Mouse (Mus musculus) heart, postnatal 0 days (tissue): ENCODE results near the gene Dclk1. TPM values are rescaled to one million over a fixed set of nuclear protein-coding genes. Genes with fewer than 3 reads are reported as not detected.
A peak's percentile ranks its signal among the peaks of the same experiment; 100 is the strongest.

Source experiments
- ATAC-seq: fragments of 200-750 bp; cut with Nextera tagmentation; 2 replicates; pipeline ENCODE4 v1.8.0; 2017; ENCODE audit warnings: low read depth, moderate number of reproducible peaks, moderate library complexity; ENCODE audit not compliant: insufficient read depth
- DNase-seq: peaks from one replicate; pipeline ENCODE4 v3.0.0-alpha.2; 2016; ENCODE audit warnings: low spot score
- H3K27ac ChIP-seq: fragments of 300-500 bp; sonication (generic); 2 replicates; pipeline ENCODE4 v1.5.1; 2014; ENCODE audit warnings: low read depth, mild to moderate bottlenecking
- H3K27me3 ChIP-seq: fragments of 300-500 bp; sonication (generic); 2 replicates; pipeline ENCODE4 v1.6.1; 2014; ENCODE audit warnings: low read length, mixed read lengths; ENCODE audit not compliant: control insufficient read depth, insufficient read depth
- H3K36me3 ChIP-seq: fragments of 300-500 bp; sonication (generic); replicated peaks from 2 replicates; pipeline ENCODE4 v1.6.1; 2014; ENCODE audit warnings: low read length, mixed read lengths; ENCODE audit not compliant: control insufficient read depth, insufficient read depth
- H3K4me1 ChIP-seq: fragments of 300-500 bp; sonication (generic); 2 replicates; pipeline ENCODE4 v1.6.1; 2014; ENCODE audit warnings: antibody characterized with exemption; ENCODE audit not compliant: control insufficient read depth, insufficient read depth
- H3K4me2 ChIP-seq: fragments of 300-500 bp; sonication (generic); 2 replicates; pipeline ENCODE4 v1.6.1; 2014; ENCODE audit warnings: low read depth, mild to moderate bottlenecking, low read length, moderate library complexity
- H3K4me3 ChIP-seq: fragments of 300-500 bp; sonication (generic); 2 replicates; pipeline ENCODE4 v1.5.1; 2014; ENCODE audit warnings: low read depth, low read length
- H3K9ac ChIP-seq: fragments of 300-500 bp; sonication (generic); replicated peaks from 2 replicates; pipeline ENCODE4 v1.6.1; 2014; ENCODE audit warnings: low read depth, low read length, mixed read lengths
- H3K9me3 ChIP-seq: fragments of 300-500 bp; sonication (generic); replicated peaks from 2 replicates; pipeline ENCODE4 v1.6.1; 2016; ENCODE audit warnings: low read length; ENCODE audit not compliant: control insufficient read depth
- CTCF ChIP-seq: IDR thresholded peaks from 2 replicates; pipeline ENCODE4 v1.5.1; 2016; ENCODE audit warnings: antibody characterized with exemption, control low read depth, low read depth
- EP300 ChIP-seq: IDR thresholded peaks from 2 replicates; pipeline ENCODE4 v1.6.1; 2016; ENCODE audit warnings: antibody characterized with exemption, low read depth
- WGBS: fragments of 180-500 bp; shearing (Covaris S2); extraction: QIAGEN DNeasy Blood & Tissue Kit; methylation state at CpG from one replicate; pipeline ENCODE4 v1.1.7; 2014; 5-methylcytosine and 5-hydroxymethylcytosine counted together
- polyA plus RNA-seq: library from polyadenylated mRNA; unstranded; fragments of >200 nt; fragmentation: Nextera tagmentation; extraction: Ambion mirVana; gene quantifications from 2 replicates; pipeline ENCODE4 v1.2.1, GENCODE M21; 2015
- total RNA-seq: library from RNA; depleted of rRNA; stranded (reverse); fragments of >200 nt; gene quantifications from 2 replicates; pipeline ENCODE4 v1.2.3, GENCODE M21; 2014; ENCODE audit warnings: low replicate concordance

Dclk1 gene
- total and polyA plus RNA-seq, 2 experiments from 2014 or later, result 4.9 to 18.7 TPM

DNA sequence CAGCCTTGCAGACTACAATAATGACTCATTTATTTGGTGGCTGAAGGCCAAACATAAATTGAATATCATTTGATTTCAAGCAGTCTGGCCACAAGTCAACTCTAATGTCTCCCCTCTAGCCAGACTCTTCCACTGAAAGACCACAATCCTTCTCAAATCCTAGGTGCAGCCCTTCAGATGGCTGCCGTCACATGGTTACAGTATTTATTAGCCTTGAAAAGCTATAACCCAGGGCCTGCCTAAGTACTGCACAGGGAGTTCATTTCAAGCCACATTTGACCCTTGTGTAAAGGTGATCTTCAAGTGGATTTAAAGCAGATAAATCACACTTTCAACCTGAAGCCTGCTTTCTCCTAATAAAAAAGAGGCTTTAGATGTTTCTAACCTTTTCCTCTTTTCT is 192.1 kb downstream of the Dclk1 start:
- 88% methylated on average over 1 of the region's 1 CpGs for WGBS

DNA sequence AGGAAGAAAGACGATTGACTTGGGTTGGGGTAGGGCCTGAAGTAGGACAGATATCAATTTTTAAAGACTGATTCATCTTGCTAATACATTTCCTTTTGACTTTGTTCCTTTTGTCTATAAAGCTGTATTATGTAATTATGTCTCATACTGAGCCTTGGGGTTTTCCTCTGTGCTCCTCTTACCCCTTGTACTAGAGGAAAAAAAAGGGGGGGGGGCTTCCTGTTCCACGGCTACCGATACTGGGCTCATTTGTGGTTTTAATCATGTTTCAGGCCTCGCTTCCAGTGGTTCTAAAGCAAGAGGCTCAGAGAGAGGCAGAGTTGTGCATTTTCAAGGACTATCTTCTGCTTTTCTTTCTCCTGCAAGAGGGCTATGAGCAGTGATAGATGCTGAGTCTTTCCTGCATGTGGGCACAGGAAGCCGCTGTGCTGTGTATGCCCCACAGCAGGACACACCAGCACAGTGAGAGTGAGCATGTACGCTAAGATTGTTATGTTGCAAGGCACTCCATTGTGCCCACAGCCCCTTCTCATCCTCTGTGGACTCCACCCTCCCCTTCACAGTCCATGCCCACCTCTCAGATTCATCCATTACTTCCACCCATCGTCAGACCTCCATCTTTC is 196.8 kb downstream of the Dclk1 start:
- DNase-seq, result no peak
- WGBS, result 75% methylated on average over 7 of the region's 7 CpGs
- Histone ChIP-seq H3K4me1 (0 out of 2 replicates have a peak, but pooled peaks cover 6% of the 10 kb centered on the region), H3K4me3 (no peak overlapping the region), H3K27ac (no peak overlapping the region), H3K27me3 (no peaks in the 10 kb centered on the region), H3K9ac (no peak overlapping the region), H3K36me3 (no peaks in the 10 kb centered on the region), H3K9me3 (no peaks in the 10 kb centered on the region), H3K4me2 (no peak overlapping the region)
- no peak for ATAC-seq
- no peak for TF ChIP-seq CTCF
- no peak for TF ChIP-seq EP300

More for the DNA sequence above, 192.1 kb downstream of the Dclk1 start:
- Histone ChIP-seq H3K4me2 (no peak overlapping the region), H3K27me3 (no peaks in the 10 kb centered on the region), H3K36me3 (no peaks in the 10 kb centered on the region), H3K4me3 (no peak overlapping the region), H3K9me3 (no peaks in the 10 kb centered on the region), H3K4me1 (no peaks in the 10 kb centered on the region), H3K27ac (no peak overlapping the region), H3K9ac (no peak overlapping the region)
- ATAC-seq (no peak), DNase-seq (no peak)
- TF ChIP-seq CTCF (no peak), EP300 (no peak)

DNA sequence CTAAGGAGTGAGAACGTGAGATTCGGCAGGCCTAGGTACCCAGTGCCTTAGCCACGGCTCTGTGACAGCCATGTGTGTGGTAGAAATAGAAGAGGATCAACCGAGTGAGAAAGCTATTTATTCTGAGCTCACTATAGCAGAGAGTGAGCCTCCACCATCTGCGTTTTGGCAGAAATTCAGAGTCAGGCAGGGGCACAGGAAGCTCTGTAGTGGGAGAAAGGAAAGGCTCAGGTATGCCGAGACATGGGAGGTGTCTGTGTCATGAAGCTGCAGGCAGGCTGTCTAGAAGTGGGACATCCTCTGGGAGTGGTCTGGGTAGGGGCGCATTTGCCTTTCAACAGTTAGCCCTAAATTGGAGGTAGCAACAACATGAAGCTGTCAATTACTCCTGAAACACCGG is 198.2 kb downstream of the Dclk1 start:
- H3K4me1 ChIP-seq, result 0 out of 2 replicates have a peak, but pooled peaks cover 6% of the 10 kb centered on the region
- 38% methylated on average over 8 of the region's 8 CpGs for WGBS
- no peak for TF ChIP-seq EP300
- TF ChIP-seq CTCF, result no peak
- H3K27ac ChIP-seq, result no peak overlapping the region
- no peak overlapping the region for H3K4me3 ChIP-seq
- no peak overlapping the region for H3K4me2 ChIP-seq
- no peaks in the 10 kb centered on the region for H3K9me3 ChIP-seq
- H3K9ac ChIP-seq, result no peak overlapping the region
- ATAC-seq, result no peak
- H3K36me3 ChIP-seq, result no peaks in the 10 kb centered on the region
- peak; percentile 10 for DNase-seq
- H3K27me3 ChIP-seq, result no peaks in the 10 kb centered on the region

- no peak overlapping the region for H3K9ac ChIP-seq
- H3K4me2 ChIP-seq, result no peak overlapping the region
- ATAC-seq (no peak), DNase-seq (no peak)
- TF ChIP-seq CTCF (no peak), EP300 (no peak)
- no peaks in the 10 kb centered on the region for H3K9me3 ChIP-seq
- WGBS, result 56% methylated on average over 11 of the region's 11 CpGs
- H3K36me3 ChIP-seq, result no peaks in the 10 kb centered on the region
- H3K4me3 ChIP-seq, result no peak overlapping the region
- 0 out of 2 replicates have a peak, but pooled peaks cover 6% of the 10 kb centered on the region for H3K4me1 ChIP-seq
- H3K27ac ChIP-seq, result no peak overlapping the region
- no peaks in the 10 kb centered on the region for H3K27me3 ChIP-seq
Observed at GRCm38 (mm10) chr3:55442012-55442645, 200.0 kb downstream of the Dclk1 start.

- no peak for TF ChIP-seq CTCF
- TF ChIP-seq EP300, result no peak
Observed at GRCm38 (mm10) chr3:55443271-55443670, 201.1 kb downstream of the Dclk1 start.

GRCm38 (mm10) chr3:55443725-55444124 is 201.6 kb downstream of the Dclk1 start:
- TF ChIP-seq CTCF, result no peak
- TF ChIP-seq EP300, result no peak
- no peak overlapping the region for H3K4me3 ChIP-seq
- no peaks in the 10 kb centered on the region for H3K9me3 ChIP-seq
- no peak overlapping the region for H3K4me2 ChIP-seq
- DNase-seq, result no peak
- 79% methylated on average over 2 of the region's 2 CpGs for WGBS
- no peaks in the 10 kb centered on the region for H3K27me3 ChIP-seq
- no peaks in the 10 kb centered on the region for H3K36me3 ChIP-seq
- no peak overlapping the region for H3K27ac ChIP-seq
- 0 out of 2 replicates have a peak, but pooled peaks cover 10% of the 10 kb centered on the region for H3K4me1 ChIP-seq
- H3K9ac ChIP-seq, result no peak overlapping the region
- ATAC-seq, result no peak

More at GRCm38 (mm10) chr3:55443271-55443670, 201.1 kb downstream of the Dclk1 start:
- DNase-seq, result no peak
- Histone ChIP-seq H3K4me3 (no peak overlapping the region), H3K36me3 (no peaks in the 10 kb centered on the region), H3K27ac (no peak overlapping the region), H3K4me2 (no peak overlapping the region), H3K9ac (no peak overlapping the region), H3K4me1 (0 out of 2 replicates have a peak, but pooled peaks cover 10% of the 10 kb centered on the region), H3K27me3 (no peaks in the 10 kb centered on the region), H3K9me3 (no peaks in the 10 kb centered on the region)
- 80% methylated on average over 8 of the region's 8 CpGs for WGBS
- no peak for ATAC-seq
